Mouse (Mus musculus) right cerebral cortex, postnatal 36 days (tissue): ENCODE measurements around the gene Arhgap28.

Source experiments
- DNase-seq, 2 experiments: peaks; one replicate each; pipeline ENCODE4 v3.0.0; 2022; ENCODE audit warnings: low spot score in 2 of 2, mixed read lengths in 1 of 2

Gene Arhgap28

GRCm38 (mm10) chr17:67935556-67935955, 68.4 kb downstream of the Arhgap28 start:
- DNase-seq: no peak

GRCm38 (mm10) chr17:67931396-67931795, 72.5 kb downstream of the Arhgap28 start:
- DNase-seq: no peak

- DNase-seq: no peak
These were observed 73.0 kb downstream of the Arhgap28 start for GRCm38 (mm10) chr17:67930957-67931356.

GRCm38 (mm10) chr17:67930467-67930866, 73.5 kb downstream of the Arhgap28 start:
- no peak for DNase-seq

GRCm38 (mm10) chr17:67928280-67928679, 75.6 kb downstream of the Arhgap28 start:
- no peak for DNase-seq

- no peak for DNase-seq
These were observed 76.1 kb downstream of the Arhgap28 start for GRCm38 (mm10) chr17:67927864-67928263.

GRCm38 (mm10) chr17:67919959-67920358, 84.0 kb downstream of the Arhgap28 start:
- DNase-seq: no peak

- DNase-seq: no peak
These were observed 85.7 kb downstream of the Arhgap28 start for GRCm38 (mm10) chr17:67918201-67918600.

GRCm38 (mm10) chr17:67916901-67917300, 87.0 kb downstream of the Arhgap28 start:
- no peak for DNase-seq

- DNase-seq: no peak
These were observed 91.3 kb downstream of the Arhgap28 start for GRCm38 (mm10) chr17:67912640-67913039.

GRCm38 (mm10) chr17:67912051-67912450, 91.9 kb downstream of the Arhgap28 start:
- DNase-seq: no peak

GRCm38 (mm10) chr17:67908537-67908936, 95.4 kb downstream of the Arhgap28 start:
- no peak for DNase-seq

- no peak for DNase-seq
These were observed 95.8 kb downstream of the Arhgap28 start for GRCm38 (mm10) chr17:67908137-67908536.

- DNase-seq: no peak
These were observed 96.3 kb downstream of the Arhgap28 start for GRCm38 (mm10) chr17:67907532-67908054.

- DNase-seq: no peak
These were observed 97.7 kb downstream of the Arhgap28 start for GRCm38 (mm10) chr17:67906236-67906635.

GRCm38 (mm10) chr17:67904315-67904944, 99.5 kb downstream of the Arhgap28 start:
- no peak for DNase-seq

GRCm38 (mm10) chr17:67902847-67903246, 101.1 kb downstream of the Arhgap28 start:
- DNase-seq: no peak

- DNase-seq: no peak
These were observed 102.8 kb downstream of the Arhgap28 start for GRCm38 (mm10) chr17:67901161-67901560.

GRCm38 (mm10) chr17:67899376-67899775, 104.5 kb downstream of the Arhgap28 start:
- DNase-seq: no peak

GRCm38 (mm10) chr17:67896413-67896812, 107.5 kb downstream of the Arhgap28 start:
- no peak for DNase-seq

GRCm38 (mm10) chr17:67889481-67890325, 114.2 kb downstream of the Arhgap28 start:
- no peak for DNase-seq

- no peak for DNase-seq
These were observed 115.8 kb downstream of the Arhgap28 start for GRCm38 (mm10) chr17:67888081-67888480.

GRCm38 (mm10) chr17:67886326-67886725, 117.6 kb downstream of the Arhgap28 start:
- no peak for DNase-seq
